Mouse (Mus musculus) heart, postnatal 4 days (tissue): Measurements from ENCODE around the gene Tmem150b. TPM values are rescaled to one million over a fixed set of nuclear protein-coding genes. Genes with fewer than 3 reads are reported as not detected.

Experiments
- DNase-seq: peaks from one replicate; pipeline ENCODE4 v3.0.0; 2021
- total RNA-seq, 2 experiments: library from RNA; stranded (reverse); gene quantifications; 2 replicates each; pipeline ENCODE4 v1.2.3; 2021

Tmem150b gene
- total RNA-seq, 2 experiments from 2014 or later, result 0.12 TPM; not detected in 1

DNA sequence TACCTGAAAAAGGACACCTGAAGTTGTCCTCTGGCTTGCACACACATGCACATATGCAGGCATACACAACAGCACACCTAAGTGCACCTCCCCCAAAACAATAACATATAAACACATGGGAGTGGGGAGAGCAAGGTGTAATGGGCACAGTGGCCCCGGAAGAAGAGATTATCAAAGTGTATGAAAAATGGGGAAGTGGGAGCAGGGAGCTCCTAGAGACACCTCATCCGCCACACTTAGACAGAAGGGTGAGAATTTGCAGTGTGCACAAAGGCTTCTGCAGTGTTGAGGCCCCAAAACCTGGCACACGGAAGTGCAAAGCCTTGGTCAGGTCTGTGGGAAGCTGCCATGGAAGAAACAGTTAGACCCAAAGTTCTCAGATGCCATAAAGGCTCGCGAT, 6.0 kb upstream of the Tmem150b start:
- no peak for DNase-seq

DNA sequence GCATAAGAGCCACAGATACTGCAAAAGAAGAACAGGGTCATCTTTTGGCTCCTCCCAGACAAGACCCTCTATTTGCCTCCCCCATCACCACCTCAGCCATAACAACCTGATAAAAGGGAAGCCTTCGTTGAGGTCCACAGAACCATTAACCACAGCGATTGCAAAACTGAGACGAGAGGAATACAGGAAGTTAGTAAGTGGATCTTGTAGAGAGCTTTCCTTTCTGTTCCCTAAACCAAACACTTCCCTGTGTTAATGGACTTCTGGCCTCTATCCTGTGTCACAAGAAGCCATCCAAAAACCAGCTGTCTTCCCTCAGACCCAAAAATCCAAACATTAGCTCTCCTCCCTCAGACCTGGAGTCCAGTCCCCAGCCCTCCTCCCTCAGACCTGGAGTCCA, 690 bp downstream of the Tmem150b start:
- no peak for DNase-seq

DNA sequence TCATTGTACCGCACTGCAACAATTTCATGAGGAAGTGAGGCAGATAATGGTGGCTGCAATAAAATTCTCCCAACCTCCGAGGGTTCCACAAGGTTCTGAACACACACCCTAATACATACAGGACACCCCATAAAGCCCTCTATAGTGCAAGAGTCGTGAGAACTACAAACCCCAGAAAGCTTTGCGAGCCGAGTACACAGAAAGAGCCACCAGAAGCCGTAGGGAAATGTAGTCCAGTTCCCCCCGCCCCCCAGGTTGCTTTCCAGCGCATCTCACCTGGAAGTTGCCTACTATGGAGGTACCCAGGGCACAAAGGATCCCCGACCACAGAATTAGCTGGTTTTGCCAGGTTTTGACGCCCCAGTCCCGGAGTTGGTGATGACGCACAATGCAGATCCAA, 1.5 kb downstream of the Tmem150b start:
- DNase-seq, result no peak

DNA sequence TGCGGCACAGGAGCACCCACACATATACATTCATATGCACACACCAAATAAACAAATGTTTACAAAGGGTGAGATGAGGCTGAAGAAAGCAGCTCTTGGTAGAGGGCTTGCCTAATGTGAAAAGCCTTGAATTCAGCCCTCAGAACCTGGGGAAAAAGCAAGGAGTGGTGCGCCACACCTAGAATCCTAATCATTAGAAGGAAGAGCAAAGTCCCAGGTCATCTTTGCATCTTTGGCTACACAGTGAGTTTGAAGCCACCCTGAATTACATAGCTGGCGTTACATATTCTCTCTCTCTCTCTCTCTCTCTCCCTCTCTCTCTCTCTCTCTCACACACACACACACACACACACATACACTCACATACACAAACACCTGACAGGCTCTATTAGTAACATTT, 5.8 kb downstream of the Tmem150b start:
- DNase-seq, result no peak

DNA sequence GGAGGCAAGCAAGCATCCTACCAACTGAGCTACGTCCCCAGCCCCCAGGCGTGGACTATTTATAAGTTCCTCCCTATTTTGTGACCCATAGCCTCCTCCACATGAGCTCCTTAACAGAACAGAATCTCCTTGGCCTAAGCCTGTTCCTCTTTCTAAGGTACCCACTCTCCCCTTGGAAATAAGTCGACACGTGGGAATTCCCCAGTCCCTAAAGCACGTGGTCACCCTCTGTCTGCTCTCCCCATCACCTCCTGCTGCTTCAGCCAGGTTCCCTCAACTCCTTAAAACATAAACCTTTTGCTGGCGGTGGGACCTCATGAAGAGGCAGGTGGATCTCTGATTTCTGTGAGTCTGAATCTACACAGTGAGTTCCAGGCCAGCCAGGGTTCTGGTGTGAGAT, 8.1 kb downstream of the Tmem150b start:
- DNase-seq, result no peak

DNA sequence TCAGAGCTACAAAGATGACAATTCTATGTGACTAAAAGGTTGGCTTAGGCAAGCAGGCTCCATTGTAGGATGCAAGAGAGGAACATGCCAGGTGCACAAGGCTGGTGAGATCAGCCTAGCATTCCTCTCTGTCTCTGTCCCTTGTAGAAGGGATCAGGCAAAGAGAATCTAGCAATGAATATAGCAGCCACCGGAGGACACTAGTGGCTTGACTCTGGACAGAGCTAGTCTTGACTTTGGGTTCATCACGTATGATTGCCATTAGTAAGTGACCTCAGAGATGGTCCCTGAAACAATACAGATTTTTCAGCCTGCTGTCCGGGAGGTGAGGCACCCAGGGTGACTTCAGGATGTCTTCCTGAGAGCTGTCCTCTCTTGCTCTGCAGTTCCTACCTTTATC, 12.5 kb downstream of the Tmem150b start:
- no peak for DNase-seq

DNA sequence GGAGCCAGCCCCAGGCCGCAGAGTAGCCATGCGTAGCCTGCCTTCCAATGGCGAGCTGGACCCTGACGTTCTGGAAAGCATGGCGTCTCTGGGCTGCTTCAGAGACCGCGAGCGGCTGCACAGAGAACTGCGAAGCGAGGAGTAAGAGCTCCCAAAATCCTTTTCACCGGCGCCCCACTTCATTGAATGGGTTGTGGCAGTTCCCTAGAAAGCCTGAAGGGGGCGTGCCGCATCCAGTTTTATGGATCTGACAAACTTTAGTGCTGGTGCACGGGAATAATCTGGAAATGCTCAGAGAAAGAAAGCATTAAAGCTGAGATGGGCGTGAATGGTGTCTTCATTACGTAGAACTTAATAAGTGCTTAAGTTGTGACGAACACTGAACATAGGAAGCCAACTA, 20.0 kb downstream of the Tmem150b start:
- DNase-seq, result peak; percentile 50

DNA sequence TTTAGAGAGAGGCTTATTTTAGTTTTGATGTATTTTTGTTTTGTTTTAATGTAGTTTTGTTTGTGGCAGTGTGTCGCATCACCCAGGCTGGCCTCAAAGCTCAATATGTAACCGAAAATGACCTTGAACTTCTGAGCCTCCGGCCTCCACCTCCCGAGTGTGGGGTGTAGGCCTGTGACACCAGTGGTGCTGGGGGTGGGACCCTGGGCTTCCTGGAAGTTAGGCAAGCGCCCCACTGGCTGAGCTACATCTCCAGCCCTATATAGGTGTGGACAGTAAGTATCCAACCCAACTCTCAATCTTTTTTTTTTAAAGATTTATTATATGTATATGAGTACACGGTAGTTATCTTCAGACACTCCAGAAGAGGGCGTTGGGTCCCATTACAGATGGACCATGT, 21.9 kb downstream of the Tmem150b start:
- no peak for DNase-seq

DNA sequence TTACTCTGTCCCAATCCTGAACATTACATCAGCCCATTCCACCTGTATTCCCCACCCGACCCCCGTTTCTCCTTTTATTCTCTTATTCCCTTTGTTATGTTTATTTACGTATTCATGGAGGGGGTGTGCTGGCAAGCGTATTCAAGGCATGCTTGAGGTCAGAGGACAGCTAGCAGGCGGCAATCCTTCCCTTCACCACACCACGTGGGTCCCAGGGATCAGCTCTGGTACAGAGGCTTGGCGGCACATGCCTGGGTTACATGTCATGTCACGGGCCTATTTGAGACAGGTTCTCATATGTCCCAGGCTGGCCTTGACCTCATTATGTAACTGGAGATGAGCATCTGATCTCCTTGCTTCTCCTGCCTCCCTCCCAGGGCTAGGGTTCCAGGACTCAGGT, 22.7 kb downstream of the Tmem150b start:
- no peak for DNase-seq

DNA sequence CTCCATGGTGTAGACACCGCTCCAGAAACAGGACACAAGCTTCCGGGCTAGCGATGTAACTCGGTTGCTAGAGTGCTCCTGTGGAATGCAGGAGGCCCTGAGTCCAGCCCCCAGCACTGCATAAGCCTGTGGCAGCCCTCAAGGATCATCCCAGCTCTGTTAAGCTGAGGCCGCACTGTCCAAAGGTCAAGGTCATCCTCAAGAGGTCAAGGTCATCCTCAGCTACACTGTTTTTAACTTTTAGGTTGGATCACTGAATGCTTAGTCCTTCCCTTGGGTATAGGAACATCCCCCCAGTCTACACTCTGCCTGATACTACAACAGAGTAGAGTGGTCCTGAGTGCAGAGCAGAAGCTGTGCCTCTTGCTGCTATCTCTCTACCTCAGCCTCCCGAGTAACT, 32.0 kb downstream of the Tmem150b start:
- no peak for DNase-seq

DNA sequence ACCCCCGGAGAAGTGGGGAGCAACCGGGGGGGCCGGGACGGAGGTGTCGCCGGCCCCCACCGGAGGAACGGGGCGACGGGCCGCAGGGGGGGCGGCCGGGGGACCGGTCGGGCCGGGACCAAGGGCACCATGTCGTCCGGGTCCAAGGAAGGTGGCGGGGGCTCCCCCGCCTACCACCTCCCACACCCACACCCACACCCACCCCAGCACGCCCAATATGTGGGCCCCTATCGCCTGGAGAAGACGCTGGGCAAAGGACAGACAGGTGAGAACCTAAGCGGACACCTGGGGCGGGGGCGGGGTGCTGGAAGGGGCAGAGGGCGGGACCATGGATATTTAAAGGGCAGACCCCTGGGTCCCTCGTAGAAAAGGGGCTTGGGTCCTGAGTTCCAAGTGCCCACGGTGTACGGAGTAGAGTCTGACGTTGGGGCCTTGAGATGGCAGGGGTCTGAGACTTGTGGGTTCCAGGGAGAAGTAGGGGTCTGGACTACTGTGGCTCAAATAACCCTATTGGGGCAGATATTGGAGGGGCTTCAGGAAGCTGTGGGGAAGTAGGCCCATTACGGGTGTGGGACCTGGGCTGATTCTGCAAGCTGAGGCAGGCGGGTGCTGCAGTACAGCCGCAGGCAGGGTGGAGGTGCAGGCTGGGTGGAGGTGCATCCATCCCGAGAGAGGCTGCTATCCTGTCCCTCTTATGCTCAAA, 33.9 kb downstream of the Tmem150b start:
- no peak for DNase-seq

DNA sequence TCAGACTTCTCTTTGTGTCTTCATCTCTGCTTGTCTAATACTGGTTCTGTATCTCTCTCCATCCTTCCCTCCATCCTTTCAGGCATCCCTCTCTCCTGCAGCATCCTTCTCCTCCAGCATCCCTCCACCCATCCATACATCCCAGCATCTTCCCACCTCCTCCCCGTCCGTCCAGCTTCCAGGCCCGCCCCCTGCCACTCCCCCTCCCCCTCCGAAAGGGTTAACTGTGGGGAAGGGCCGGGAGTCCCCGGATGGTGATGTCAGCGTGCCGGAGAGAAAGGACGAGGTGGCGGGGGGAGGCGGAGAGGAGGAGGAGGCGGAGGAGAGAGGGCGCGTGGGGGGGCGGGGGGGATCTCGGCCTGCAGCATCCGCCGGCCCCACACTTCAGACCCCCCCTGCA, 34.7 kb downstream of the Tmem150b start, which contains the start of gene Brsk1:
Gene Brsk1 (plus strand): TSS at position 218 of the 400 bp plus-strand sequence.
- DNase-seq, result peak; percentile 78

DNA sequence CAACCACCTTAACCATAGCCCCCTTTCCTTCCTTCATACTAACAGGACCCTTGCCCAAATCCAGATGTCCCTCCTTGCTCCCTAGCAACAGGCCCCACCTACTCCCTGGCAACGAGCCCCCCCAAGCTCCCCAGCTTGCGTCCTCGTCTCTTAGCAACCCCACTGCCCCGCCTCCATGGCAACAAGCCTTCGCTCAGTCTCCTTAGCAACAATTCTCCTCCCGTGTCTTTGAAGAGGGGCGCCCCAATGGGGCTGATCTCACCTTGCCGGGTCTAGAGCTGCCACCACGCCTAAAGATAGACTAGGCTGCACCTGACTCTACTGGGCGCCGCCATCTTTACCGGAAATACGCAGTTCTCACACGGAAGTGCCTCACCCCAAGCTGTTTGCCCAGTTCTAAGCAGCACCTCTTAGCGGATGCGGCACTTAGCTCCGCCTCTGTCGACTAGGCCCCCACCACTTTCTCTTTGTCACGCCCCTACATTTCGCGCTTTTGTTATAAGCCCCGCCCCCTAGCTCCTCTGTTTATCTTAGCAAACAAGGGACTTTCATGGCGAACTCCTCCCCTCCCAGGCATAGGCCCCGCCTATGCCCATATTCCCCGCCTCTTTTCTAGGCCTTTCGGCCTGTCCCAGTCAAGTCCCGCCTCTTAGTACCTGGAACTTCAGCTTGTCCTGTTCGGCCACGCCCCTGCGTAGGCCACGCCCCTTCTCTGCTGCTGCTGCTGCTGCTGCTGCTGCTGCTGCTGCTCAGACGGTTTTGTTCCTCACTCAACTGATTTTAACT, 40.2 kb downstream of the Tmem150b start, which contains the start of gene Hspbp1:
Gene Hspbp1 (minus strand): TSS at position 437 of the 786 bp plus-strand sequence.
- DNase-seq, result peak; percentile 94

DNA sequence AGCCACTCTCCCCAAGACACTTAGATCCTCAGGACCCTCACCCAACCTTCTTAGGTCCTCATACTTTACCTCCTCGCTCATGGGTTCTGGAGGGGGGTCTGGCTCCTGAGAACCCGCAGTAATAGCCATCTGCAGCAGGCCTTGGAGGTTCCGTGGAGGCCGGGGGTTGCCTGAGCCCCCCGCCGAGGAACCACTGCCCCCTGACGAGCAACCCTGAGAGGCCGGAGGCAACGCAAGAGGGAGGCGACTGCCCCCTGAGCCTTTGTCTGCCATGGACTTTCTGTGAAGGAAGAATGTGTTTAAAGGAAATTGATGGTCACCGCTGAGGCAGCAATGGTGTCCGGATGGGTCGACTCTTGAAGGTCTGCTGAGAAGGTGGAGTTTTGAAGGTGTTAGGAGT, 40.8 kb downstream of the Tmem150b start:
- no peak for DNase-seq

DNA sequence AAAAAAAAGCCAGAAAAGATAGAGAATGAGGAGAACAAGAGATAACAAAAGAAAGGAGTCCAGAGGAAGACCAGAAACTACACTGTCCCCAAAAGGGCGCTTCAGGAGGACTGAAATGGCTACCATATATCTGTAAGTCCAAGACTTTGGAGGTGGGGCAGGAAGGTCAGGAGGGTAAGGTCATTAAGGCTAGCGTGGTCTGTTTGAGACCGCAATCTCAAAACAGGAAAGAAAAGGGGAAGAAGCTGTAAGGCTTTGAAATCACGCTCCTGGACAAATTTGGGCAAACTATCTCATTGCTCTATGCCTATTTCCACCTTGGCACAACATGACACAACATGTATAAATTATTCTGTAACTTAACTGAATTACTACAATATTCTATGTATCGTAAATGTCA, 41.7 kb downstream of the Tmem150b start:
- DNase-seq, result no peak

DNA sequence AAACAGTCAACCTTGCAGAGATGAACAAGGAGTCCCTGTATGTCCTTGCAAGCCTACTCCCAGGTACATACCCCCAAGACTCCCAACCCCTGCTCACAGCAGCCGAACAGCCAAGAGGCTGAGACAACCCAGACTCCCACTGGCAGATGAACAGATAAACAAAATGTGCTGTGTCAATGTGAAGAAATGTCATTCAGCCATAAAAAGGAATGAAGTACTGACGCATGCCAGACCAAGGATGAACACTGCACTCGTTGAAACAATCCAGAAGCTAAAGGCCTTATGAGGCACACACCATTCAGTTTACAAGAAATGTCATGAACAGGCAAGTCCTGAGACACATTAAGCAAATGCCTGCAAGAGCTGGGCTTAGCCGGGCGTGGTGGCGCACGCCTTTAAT, 49.8 kb downstream of the Tmem150b start:
- DNase-seq, result no peak

DNA sequence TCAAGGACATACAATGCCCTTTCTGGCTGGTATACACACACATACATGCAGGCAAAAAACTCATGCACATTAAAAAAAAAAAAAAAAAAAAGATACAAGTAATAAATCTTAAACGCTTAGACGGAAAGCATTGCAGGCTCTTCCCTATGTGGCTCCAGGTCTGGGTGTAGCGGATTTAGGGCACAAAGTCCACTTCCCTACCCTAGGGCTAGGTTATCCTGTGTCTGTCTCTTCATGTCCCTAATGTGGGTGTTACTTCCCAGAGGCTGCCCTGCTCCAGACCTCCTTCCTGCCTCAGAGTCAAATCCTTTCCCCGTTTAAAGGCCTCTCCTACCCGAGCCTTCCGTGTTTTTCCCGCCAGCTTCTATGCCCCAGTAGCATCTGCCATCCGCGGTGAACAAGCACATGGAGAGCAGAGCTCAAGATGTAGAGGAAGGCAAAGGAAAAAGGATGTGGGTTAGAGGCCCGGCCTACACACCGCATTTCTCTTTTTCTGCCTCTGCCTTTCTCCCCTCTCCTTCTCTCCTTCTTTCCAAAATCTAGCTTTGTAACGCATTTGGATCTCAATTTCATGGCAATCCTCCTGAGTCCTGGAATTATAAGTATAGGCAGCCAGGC, 50.8 kb downstream of the Tmem150b start:
- DNase-seq, result no peak

DNA sequence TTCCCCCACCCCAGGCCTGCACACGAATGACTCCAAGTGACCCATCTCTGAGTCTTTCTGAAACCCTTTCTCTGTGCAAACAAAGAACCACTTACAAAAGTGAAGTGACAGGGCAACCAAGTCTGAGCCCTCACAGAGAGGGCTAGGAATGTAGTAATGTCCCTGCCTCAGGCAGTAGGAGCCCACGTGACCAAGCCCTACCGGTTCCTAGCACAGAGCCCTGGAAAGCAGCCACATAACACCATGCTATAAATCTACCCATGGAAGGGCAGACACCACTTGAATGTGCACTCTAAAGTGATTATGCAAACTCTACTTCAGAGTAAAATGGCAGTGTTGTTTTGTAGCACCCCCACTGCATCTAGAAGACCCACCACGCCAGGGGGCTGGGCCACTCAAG, 53.1 kb downstream of the Tmem150b start:
- DNase-seq, result peak; percentile 29

DNA sequence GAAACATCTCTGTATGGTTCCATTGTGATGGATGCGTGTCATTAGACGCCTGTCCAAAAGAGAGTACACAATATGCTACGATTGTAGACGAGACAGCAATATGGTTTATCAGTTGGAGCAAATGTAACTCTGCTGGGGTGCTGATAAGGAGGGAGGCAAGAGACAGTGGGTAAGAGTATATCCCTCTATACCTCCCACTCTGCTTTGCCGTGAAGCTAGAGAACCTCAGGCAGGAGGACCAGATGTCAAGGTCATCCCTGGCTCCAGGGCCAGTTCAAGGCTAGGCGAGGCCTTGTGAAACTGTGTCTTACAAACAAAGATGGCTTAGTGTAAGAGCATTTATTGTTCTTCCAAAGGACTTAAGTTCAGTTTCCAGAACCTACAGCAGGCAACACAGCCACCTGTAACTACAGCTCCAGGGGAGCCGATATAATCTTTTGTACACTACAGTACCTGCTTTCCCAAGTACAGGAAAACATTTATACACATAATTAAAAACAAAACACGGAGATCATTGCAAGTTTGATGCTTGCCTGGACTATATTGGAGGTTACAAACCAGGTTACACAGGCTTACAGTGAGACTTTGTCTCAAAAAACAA, 54.3 kb downstream of the Tmem150b start:
- no peak for DNase-seq

DNA sequence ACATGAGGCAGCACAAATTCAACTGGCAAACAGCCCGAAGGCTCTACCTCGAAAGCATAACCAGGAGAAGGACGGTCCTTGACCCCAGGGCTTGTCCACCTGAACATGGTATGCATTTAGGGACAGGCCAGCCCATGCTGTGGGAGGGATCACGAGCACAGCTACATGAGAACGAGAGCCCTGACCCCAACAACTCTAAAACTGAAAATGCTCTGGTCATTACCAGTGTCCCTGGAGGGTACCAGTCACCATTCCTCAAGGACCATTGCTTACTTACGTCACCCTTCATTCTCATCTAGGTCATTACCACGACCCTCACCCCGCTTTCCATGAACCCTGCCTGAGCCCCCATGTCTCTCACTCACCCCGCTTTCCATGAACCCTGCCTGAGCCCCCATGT, 55.9 kb downstream of the Tmem150b start:
- no peak for DNase-seq

DNA sequence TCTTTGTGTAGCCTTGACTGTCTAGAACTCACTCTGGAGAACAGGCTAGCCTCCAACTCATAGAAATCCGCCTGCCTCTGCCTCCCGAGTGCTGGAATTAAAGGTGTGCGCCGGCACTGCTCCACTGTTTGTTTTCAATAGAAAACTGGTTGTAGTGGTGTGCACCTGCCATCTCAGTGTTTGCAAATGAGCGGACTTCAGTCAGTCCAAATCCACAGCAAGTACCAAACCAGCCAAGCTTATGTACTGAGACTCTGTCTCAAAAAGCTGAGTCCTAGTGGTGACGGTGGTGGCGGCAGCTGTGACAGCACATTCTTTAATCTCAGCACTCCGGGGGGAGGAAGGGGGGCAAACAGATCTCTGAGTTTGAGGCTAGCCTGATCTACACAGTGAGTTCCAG, 56.5 kb downstream of the Tmem150b start:
- DNase-seq, result no peak

DNA sequence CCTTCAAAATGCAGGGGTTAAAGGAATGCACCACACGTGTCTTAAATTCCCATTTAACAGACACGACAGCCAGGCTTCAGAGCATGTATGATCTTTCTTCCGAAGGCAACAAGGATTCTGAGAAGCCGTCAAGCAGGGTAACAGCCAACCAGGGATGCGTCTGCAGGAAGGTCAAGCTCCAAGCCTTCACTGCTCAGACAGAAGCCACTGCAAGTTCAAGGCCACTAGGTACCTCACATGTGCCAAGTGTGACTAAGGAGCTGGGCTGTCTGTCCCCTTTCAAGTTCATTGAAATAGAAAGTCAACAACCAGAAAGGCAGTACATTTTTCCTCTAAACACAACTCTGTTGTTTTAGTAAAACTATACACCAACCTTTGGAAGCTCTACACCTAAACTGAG, 58.2 kb downstream of the Tmem150b start:
- no peak for DNase-seq

DNA sequence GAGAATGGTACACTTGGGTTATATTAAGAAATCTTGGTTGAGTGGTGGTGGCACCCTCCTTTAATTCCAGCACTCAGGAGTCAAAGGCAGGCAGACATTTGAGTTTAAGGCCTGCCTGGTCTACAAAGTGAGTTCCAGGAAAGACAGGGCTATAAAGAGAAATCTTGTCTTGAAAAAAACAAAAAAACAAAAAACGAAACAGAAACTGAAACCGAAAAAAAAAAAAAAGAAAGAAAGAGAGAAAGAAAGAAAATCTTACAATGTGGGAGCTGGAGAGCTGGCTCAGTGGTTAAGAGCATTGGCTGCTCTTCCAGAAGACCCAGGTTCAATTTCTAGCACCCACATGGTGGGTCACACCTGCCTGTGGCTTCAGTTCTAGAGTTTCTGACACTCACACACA, 61.3 kb downstream of the Tmem150b start:
- no peak for DNase-seq
